Mouse (Mus musculus): ENCODE results near the gene Smad6. TPM values are rescaled to one million over a fixed set of nuclear protein-coding genes. Genes with fewer than 3 reads are reported as not detected.

Gene Smad6
- polyA plus RNA-seq, 2 experiments = 1.8 to 3.9 TPM

- H3K9ac ChIP-seq (replicated peaks) = no peak overlapping the region
Measured at GRCm38 (mm10) chr9:63933068-63933467, 88.8 kb downstream of the Smad6 start.

GRCm38 (mm10) chr9:63927340-63928049, 94.4 kb downstream of the Smad6 start:
- peaks cover 24% of the 10 kb centered on the region for H3K27me3 ChIP-seq (ENCODE audit: control insufficient read depth, insufficient read depth, low read length)
- no peaks in the 10 kb centered on the region for H3K9me3 ChIP-seq (ENCODE audit: control insufficient read depth, low read length)
- TF ChIP-seq CTCF (IDR thresholded peaks at IDR 0.05; ENCODE audit: low read depth) = no peak
- TF ChIP-seq EP300 (IDR thresholded peaks at IDR 0.05; ENCODE audit: low read depth) = no peak
- 11% methylated on average over 34 of the region's 34 CpGs for WGBS (ENCODE audit: insufficient replicate concordance)
- ATAC-seq (ENCODE audit: insufficient read depth) = no peak
- no peaks in the 10 kb centered on the region for H3K4me1 ChIP-seq (replicated peaks; ENCODE audit: control insufficient read depth in 2 of 2, insufficient read depth in 2 of 2, low read length in 1 of 2)
- H3K9ac ChIP-seq (replicated peaks) = no peak overlapping the region
- no peak for DNase-seq (ENCODE audit: low read depth in 3 of 3, low spot score in 3 of 3)
- H3K27ac ChIP-seq = no peak overlapping the region
- H3K36me3 ChIP-seq (replicated peaks; ENCODE audit: control insufficient read depth, insufficient read depth, low read depth) = no peaks in the 10 kb centered on the region
- peak overlapping the region; percentile 18; the same call in 1 of the 2 replicates for H3K4me2 ChIP-seq (ENCODE audit: low read depth)
- no peak overlapping the region for H3K4me3 ChIP-seq (ENCODE audit: insufficient read depth in 1 of 2, low read depth in 2 of 2, low read length in 2 of 2)

More at GRCm38 (mm10) chr9:63933068-63933467, 88.8 kb downstream of the Smad6 start:
- DNase-seq (ENCODE audit: low read depth in 3 of 3, low spot score in 3 of 3) (no peak), ATAC-seq (ENCODE audit: insufficient read depth) (no peak)
- TF ChIP-seq EP300 (IDR thresholded peaks at IDR 0.05; ENCODE audit: low read depth) (no peak), CTCF (IDR thresholded peaks at IDR 0.05; ENCODE audit: low read depth) (no peak)
- Histone ChIP-seq H3K9me3 (ENCODE audit: control insufficient read depth, low read length) (no peaks in the 10 kb centered on the region), H3K4me3 (ENCODE audit: insufficient read depth in 1 of 2, low read depth in 2 of 2, low read length in 2 of 2) (no peak overlapping the region), H3K27ac (no peak overlapping the region), H3K4me2 (ENCODE audit: low read depth) (no peak overlapping the region), H3K36me3 (replicated peaks; ENCODE audit: control insufficient read depth, insufficient read depth, low read depth) (no peaks in the 10 kb centered on the region), H3K4me1 (replicated peaks; ENCODE audit: control insufficient read depth in 2 of 2, insufficient read depth in 2 of 2, low read length in 1 of 2) (no peaks in the 10 kb centered on the region; a peak in 1 of 4 replicates), H3K27me3 (ENCODE audit: control insufficient read depth, insufficient read depth, low read length) (peaks cover 10% of the 10 kb centered on the region)
- WGBS (ENCODE audit: insufficient replicate concordance) = 16% methylated on average over 5 of the region's 5 CpGs

GRCm38 (mm10) chr9:63926377-63926776, 95.5 kb downstream of the Smad6 start:
- Histone ChIP-seq H3K4me3 (ENCODE audit: insufficient read depth in 1 of 2, low read depth in 2 of 2, low read length in 2 of 2) (no peak overlapping the region), H3K27ac (no peak overlapping the region), H3K9me3 (ENCODE audit: control insufficient read depth, low read length) (no peaks in the 10 kb centered on the region), H3K9ac (replicated peaks) (no peak overlapping the region), H3K36me3 (replicated peaks; ENCODE audit: control insufficient read depth, insufficient read depth, low read depth) (no peaks in the 10 kb centered on the region), H3K4me1 (replicated peaks; ENCODE audit: control insufficient read depth in 2 of 2, insufficient read depth in 2 of 2, low read length in 1 of 2) (no peaks in the 10 kb centered on the region), H3K27me3 (ENCODE audit: control insufficient read depth, insufficient read depth, low read length) (peaks cover 24% of the 10 kb centered on the region), H3K4me2 (ENCODE audit: low read depth) (no peak overlapping the region)
- ATAC-seq (ENCODE audit: insufficient read depth) = no peak
- DNase-seq (ENCODE audit: low read depth in 3 of 3, low spot score in 3 of 3) = no peak
- no peak for TF ChIP-seq CTCF (IDR thresholded peaks at IDR 0.05; ENCODE audit: low read depth)
- 79% methylated on average over 7 of the region's 7 CpGs for WGBS (ENCODE audit: insufficient replicate concordance)

GRCm38 (mm10) chr9:63923190-63923717, 98.6 kb downstream of the Smad6 start:
- DNase-seq (ENCODE audit: low read depth in 3 of 3, low spot score in 3 of 3) (no peak), ATAC-seq (ENCODE audit: insufficient read depth) (no peak)
- Histone ChIP-seq H3K27ac (no peak overlapping the region), H3K4me2 (ENCODE audit: low read depth) (no peak overlapping the region), H3K4me1 (replicated peaks; ENCODE audit: control insufficient read depth in 2 of 2, insufficient read depth in 2 of 2, low read length in 1 of 2) (peaks cover 8 to 10% of the 10 kb centered on the region in 2 experiments; a peak in 2 of 4 replicates), H3K9ac (replicated peaks) (no peak overlapping the region), H3K4me3 (ENCODE audit: insufficient read depth in 1 of 2, low read depth in 2 of 2, low read length in 2 of 2) (no peak overlapping the region), H3K36me3 (replicated peaks; ENCODE audit: control insufficient read depth, insufficient read depth, low read depth) (no peaks in the 10 kb centered on the region), H3K9me3 (ENCODE audit: control insufficient read depth, low read length) (no peaks in the 10 kb centered on the region), H3K27me3 (ENCODE audit: control insufficient read depth, insufficient read depth, low read length) (peaks cover 16% of the 10 kb centered on the region)
- WGBS (ENCODE audit: insufficient replicate concordance) = 71% methylated on average over 9 of the region's 9 CpGs
- TF ChIP-seq EP300 (IDR thresholded peaks at IDR 0.05; ENCODE audit: low read depth) (no peak), CTCF (IDR thresholded peaks at IDR 0.05; ENCODE audit: low read depth) (no peak)

- WGBS (ENCODE audit: insufficient replicate concordance) = 2% methylated on average over 3 of the region's 3 CpGs
- H3K9ac ChIP-seq (replicated peaks) = no peak overlapping the region
Measured at GRCm38 (mm10) chr9:63919708-63920107, 102.2 kb downstream of the Smad6 start.

More at GRCm38 (mm10) chr9:63919708-63920107, 102.2 kb downstream of the Smad6 start:
- ATAC-seq (ENCODE audit: insufficient read depth) (peak; percentile 47; the same call in 1 of the 2 replicates), DNase-seq (ENCODE audit: low read depth in 3 of 3, low spot score in 3 of 3) (no peak)
- Histone ChIP-seq H3K4me3 (ENCODE audit: insufficient read depth in 1 of 2, low read depth in 2 of 2, low read length in 2 of 2) (no peak overlapping the region), H3K27ac (no peak overlapping the region), H3K4me1 (replicated peaks; ENCODE audit: control insufficient read depth in 2 of 2, insufficient read depth in 2 of 2, low read length in 1 of 2) (peaks cover 10% of the 10 kb centered on the region in 2 experiments; a peak in 2 of 4 replicates), H3K4me2 (ENCODE audit: low read depth) (no peak overlapping the region), H3K27me3 (ENCODE audit: control insufficient read depth, insufficient read depth, low read length) (no peaks in the 10 kb centered on the region), H3K9me3 (ENCODE audit: control insufficient read depth, low read length) (no peaks in the 10 kb centered on the region), H3K36me3 (replicated peaks; ENCODE audit: control insufficient read depth, insufficient read depth, low read depth) (no peaks in the 10 kb centered on the region)
- no peak for TF ChIP-seq EP300 (IDR thresholded peaks at IDR 0.05; ENCODE audit: low read depth)
- TF ChIP-seq CTCF (IDR thresholded peaks at IDR 0.05; ENCODE audit: low read depth) = no peak
